Mouse (Mus musculus) gastrocnemius, adult 18-20 months (tissue): Measurements from ENCODE around the gene Mfap1b. TPM values are rescaled to one million over a fixed set of nuclear protein-coding genes. Genes with fewer than 3 reads are reported as not detected.
"Not testable (repeated sequence)": the region's sequence is repeated elsewhere in the genome, so short reads cannot be mapped to it uniquely, and the experiment has no call there.

ENCODE experiments used
- DNase-seq: peaks from one replicate; pipeline ENCODE4 v3.0.0; 2021; ENCODE audit warnings: low spot score
- long read RNA-seq, 2 experiments: library from polyadenylated mRNA; stranded (forward); transcript quantifications; one replicate each; pipeline ENCODE4 v2.0.0; 2021
- total RNA-seq, 2 experiments: library from RNA; stranded (reverse); gene quantifications; 2 replicates each; pipeline ENCODE4 v1.2.3; 2021

Mfap1b gene
- total RNA-seq: 10 to 100 TPM; 23.5 to 24.5 TPM
- long read RNA-seq, experiment 1, transcript Mfap1b-201 (7 exons, 3,362 nt): major isoform, 56 of 62 reads
- long read RNA-seq, experiment 1, partial matches to known transcripts: 3 of 62 reads
- long read RNA-seq, experiment 1, other reads (novel, unspliced or antisense): 3 of 62 reads
- long read RNA-seq, experiment 2, transcript Mfap1b-201 (7 exons, 3,362 nt): major isoform, 42 of 46 reads
- long read RNA-seq, experiment 2, partial matches to known transcripts: 1 of 46 reads
- long read RNA-seq, experiment 2, other reads (novel, unspliced or antisense): 3 of 46 reads

- peak; percentile 87 for DNase-seq
Observed at GRCm38 (mm10) chr2:121473301-121474179, at the start of gene Mfap1b. Gene Mfap1b, minus strand, starts transcription at chr2:121474067.

GRCm38 (mm10) chr2:121522830-121523229 is 49.0 kb upstream of the Mfap1b start:
- not testable (repeated sequence) for DNase-seq

GRCm38 (mm10) chr2:121522006-121522405 is 48.1 kb upstream of the Mfap1b start:
- no peak for DNase-seq

DNA sequence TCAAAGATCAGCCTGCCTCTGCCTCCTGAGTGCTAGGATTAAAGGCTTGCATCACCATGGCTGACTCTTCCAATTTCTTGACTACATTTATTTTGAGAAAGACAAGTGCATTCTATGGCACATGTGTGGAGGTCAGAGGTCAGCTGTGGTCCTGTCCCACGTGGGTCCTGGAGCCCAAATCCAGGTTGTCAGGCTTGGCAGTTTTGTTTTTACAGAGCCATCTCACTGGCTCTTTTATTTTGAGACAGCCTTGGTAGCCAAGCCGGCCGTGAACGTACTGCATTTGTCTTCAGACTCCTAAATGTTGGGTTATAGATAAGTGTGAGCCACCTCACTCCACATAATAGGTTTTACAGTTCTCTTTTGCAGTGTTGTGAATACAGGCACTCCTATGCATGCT is 44.8 kb upstream of the Mfap1b start:
- not testable (repeated sequence) for DNase-seq

DNA sequence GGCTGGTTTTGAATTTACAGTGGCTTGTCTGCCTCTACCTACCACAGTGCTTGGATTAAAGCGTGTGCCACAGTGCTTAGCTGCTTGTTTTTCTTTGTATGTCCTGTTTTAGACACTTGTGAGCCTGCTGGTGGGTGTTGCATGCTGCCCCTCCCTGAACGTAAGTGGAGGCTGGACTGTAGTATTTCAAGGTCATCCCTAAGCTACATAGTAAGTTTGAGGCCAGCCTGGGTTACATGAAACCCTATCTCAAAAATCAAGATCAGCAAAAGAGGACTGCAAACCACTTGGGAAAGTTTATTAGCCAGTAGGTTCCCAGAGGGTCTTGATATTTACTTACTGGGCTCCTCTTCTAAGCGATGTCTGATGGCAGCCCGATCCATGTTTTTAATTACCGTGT is 44.2 kb upstream of the Mfap1b start:
- no peak for DNase-seq

DNA sequence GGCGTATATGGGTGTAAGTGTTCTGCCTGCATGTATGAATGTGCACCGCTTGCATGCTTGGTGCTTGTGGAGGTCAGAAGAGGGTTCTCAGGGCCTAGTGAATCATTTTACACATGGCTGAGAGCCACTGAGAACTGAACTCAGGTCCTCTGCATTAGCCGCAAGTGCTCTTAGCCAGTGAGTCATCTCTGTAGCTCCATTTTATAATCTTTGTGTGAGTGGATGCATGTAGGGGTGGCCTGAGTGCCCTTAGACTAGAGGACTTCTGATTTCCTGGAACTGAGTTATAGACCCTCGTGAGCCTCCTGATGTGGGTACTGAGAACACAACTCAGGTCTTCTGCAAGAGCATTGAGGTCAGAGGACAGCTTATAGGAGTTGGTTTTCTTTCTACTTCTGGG is 40.3 kb upstream of the Mfap1b start:
- DNase-seq: no peak

- not testable (repeated sequence) for DNase-seq
Observed at GRCm38 (mm10) chr2:121512991-121513765, 39.3 kb upstream of the Mfap1b start.

- no peak for DNase-seq
Observed at GRCm38 (mm10) chr2:121511401-121511800, 37.5 kb upstream of the Mfap1b start.

DNA sequence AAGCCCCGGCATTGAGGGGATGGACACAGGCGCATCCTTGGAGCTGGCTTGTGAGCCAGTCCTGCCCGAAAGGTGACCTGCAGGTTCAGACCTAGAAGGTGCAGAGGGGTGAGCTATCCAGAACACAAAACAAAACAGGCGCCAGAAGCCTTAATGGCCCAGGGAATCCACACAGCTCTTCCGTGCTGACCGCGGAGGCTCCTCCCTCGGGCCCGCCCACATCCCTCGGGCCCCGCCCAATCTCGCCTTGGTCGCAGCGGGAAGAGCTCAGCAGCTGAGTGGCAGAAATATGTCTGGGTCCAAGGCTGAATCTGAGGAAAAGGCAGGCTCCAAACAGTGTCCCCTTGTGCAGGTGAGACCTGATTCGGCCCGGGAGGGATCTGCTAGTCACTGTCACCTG is 35.7 kb upstream of the Mfap1b start:
- peak; percentile 58 for DNase-seq

DNA sequence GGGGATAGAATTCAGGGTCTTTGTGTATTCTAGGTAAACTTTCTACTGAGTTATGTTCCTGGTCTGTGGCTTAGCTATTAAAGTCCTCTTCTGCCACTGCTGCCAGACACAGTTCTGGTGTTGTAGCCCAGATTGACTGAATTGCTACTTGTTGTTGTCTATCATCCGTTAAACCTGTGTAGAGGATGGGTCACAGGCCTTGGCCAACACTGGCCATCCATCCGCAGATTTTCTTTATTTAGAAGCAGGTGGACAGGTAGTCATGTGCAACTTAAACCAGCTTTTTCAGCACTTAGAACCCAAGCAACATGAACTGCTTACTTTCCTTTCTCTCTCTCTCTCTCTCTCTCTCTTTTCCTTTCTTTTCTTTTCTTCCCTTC is 34.1 kb upstream of the Mfap1b start:
- DNase-seq: no peak

- DNase-seq: no peak
Observed at GRCm38 (mm10) chr2:121507173-121507950, 33.5 kb upstream of the Mfap1b start.

DNA sequence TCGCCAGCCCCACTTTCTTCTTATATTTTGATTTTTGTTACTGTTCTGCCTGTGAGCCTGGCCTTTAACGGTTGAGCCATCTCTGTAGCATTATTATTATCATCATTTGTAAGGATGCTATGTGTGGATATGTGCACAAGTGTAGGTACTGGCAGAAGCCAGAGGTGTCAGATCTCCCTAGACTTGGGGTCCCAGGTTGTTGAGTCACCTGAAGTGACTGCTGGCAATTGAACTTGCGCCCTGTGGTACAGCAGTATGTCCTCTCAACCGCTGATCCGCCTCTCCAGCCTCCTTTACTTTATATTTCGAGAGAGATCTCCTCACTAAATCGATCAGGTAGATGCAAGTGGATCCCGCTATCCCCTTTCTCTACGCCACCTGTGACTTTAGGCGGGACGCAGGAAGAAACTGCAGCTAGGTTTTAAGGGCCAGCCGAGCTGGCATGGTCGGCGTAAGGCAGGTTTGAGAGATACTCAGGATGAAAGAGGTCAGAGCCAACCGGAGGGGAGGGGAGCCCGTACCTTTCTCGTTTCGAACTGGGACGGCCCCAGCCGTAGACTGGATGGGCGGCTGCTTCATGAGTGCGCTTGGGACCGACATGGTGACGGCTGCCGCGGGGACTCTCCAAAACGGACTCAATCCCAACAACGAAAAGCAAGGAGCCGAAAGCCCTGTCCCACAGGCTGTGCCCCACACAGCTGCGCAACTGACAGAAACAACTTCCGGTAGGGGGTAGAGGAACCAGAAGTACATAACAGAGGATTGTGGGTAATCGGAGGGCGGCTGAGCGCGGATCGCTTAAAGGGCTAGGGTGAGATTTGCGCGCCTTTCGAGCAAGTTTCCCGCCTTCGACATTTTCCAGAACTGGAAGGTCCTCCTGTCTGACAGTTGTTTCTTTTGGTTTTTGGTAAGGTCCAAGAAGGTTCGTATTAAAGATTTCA is 32.3 kb upstream of the Mfap1b start, which contains the start of the genes Mfap1a and Wdr76:
Gene Mfap1a, minus strand, starts transcription at position 724 of the 941 bp plus-strand sequence.
Gene Wdr76, plus strand, starts transcription at position 782 of the 941 bp plus-strand sequence.
- peak; percentile 85 for DNase-seq

- DNase-seq: not testable (repeated sequence)
Observed at GRCm38 (mm10) chr2:121501550-121501949, 27.7 kb upstream of the Mfap1b start.

- not testable (repeated sequence) for DNase-seq
Observed at GRCm38 (mm10) chr2:121484403-121484802, 10.5 kb upstream of the Mfap1b start.

DNA sequence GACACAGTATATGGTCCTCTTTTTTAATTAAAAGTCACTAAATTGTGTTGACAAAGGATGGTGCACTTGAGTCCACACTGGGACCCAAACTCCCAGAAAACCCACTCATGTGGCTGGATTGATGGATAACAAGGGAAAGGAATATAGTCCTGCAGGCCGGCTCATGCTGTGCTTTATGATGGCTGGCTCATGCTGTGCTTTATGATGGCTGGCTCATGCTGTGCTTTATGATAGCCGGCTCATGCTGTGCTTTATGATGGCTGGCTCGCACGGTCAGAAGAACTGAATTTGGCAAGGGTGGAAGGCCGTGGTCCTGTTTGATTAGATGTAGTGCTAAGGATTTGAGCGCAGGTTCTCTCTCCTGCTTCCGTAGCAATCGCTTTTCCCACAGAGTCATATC is 9.7 kb upstream of the Mfap1b start:
- DNase-seq: no peak

DNA sequence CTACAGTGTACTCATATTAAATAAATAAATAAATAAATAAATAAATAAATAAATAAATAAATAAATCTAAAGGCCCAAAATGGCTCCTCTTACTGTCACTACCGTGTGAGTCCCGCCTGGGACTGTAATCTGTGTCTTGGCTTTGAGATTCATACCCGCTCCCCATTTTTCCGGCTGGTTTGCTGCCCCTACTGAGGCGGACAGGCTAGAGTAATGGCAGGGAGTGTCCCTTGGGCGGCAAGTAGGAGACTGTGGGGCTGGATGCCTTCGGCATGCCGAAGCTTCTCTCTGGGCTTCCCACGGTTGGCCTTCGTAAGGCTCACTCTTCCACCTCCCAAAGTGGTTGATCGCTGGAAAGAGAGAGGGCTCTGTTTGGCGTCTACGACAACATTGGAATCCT is 7.0 kb upstream of the Mfap1b start:
- DNase-seq: not testable (repeated sequence)

DNA sequence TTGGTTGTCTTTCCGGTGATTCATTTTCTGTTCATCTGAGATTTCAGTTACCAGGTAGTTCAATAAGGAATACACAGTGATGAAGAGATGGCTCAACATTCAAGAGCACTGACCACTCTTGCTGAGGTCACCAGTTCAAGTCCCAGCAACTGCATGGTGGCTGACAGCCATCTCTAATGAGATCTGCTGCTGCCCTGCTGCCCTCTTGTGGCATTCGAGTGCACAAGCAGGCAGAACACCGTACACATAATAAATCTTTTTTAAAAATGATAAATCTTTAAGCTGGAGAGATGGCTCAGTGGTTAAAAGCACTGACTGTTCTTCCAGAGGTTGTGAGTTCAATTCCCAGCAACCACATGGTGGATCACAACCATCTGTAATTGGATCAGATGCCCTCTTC is 6.6 kb upstream of the Mfap1b start:
- peak; percentile 25 for DNase-seq

- DNase-seq: no peak
Observed at GRCm38 (mm10) chr2:121477491-121478266, 3.8 kb upstream of the Mfap1b start.

- DNase-seq: not testable (repeated sequence)
Observed at GRCm38 (mm10) chr2:121475306-121475705, 1.4 kb upstream of the Mfap1b start.
